Mouse (Mus musculus) gastrocnemius, postnatal 14 days (tissue): Measurements from ENCODE around the gene Ttc21a. TPM values are rescaled to one million over a fixed set of nuclear protein-coding genes. Genes with fewer than 3 reads are reported as not detected.

Source experiments
- DNase-seq: peaks from one replicate; pipeline ENCODE4 v3.0.0; 2021; ENCODE audit warnings: mixed read lengths
- intact Hi-C: fragments of 180-260 bp; cut with DNase I; formaldehyde crosslinking; loops from one replicate; pipeline ENCODE4 v1.15.1; 2025; ENCODE audit warnings: low total_unique reads
- total RNA-seq, 2 experiments: library from RNA; stranded (reverse); gene quantifications; 2 replicates each; pipeline ENCODE4 v1.2.3; 2021

The Ttc21a gene
- total RNA-seq, 2 experiments from 2014 or later = not detected

DNA sequence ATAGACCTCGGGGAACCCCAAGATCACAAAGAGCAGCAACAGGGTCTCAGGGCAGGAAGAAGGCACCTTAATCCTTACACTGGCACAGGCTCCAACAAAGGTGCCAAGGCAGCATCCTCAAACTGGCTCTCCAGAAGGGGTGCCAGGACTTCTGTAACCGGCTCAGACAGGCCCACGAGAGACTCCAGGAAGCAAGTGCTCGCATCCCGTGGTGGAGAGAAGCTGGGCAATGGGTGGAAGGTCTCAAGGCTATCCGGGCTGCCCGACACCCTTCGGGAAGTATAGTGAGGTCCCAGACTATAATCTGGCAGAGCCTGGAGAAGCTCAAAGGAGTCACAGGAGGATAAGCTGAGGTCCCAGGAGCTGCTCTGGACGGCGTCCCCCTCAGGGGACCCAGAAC, 34.8 kb downstream of the Ttc21a start:
- no peak for DNase-seq
- intact Hi-C loops = no loop called here

GRCm38 (mm10) chr9:119972582-119972981, 35.2 kb downstream of the Ttc21a start:
- DNase-seq = peak; percentile 50
- intact Hi-C loops = no loop called here

DNA sequence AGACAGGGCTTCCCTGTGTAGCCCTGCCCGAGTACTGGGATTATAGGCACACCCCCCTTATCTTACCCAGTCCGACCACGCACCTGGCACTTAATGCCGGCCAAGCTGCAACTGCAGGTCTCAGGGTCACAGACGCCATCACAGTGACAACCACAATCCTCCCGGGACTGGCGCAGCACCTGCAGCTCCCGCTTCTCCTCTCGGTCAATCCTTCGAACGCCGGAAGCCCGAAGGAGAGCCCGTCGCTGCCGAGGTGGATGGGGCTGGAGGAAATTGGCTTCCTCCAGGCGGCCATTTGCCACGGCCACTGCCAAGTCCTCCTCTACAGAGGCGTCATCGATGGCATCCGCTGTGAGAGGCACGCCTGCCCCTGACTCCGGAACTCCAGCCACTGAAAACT, 35.9 kb downstream of the Ttc21a start:
- DNase-seq = no peak
- intact Hi-C loops = no loop called here

DNA sequence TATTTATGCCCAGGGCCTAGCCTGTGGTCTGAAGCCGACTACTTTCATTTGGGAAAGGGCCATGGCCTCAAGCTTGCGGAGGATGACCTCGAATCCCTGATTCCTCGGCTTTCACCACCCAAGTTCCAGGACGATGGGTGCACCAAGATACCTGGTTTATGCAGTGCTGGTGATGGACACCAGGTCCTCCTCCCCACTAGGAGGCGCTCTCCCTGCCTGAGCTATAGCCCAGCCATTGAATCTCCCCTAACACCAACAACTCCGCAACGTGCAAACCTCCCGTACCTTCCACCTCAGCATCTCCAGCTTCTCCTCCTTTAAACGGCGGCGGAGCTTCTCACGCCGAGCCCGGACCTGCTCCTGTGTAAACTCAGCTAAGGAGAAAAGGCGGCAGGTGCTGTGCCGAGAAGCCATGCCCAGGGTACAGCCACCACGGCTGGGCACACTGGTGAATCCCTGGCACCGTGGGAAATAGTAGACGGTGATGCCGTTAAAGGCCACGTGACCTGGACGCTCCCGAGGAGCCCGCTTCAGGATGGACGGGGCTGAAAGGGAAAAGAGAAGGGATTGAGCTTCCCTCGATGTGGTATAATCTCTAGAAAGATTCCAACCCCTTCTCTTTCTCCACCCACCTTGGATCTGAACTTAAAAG, 36.6 kb downstream of the Ttc21a start:
- no peak for DNase-seq
- intact Hi-C loops = no loop called here

- intact Hi-C loops = no loop called here
- DNase-seq = no peak
Measured at GRCm38 (mm10) chr9:119974609-119975008, 37.2 kb downstream of the Ttc21a start.

GRCm38 (mm10) chr9:119975286-119975685, 37.9 kb downstream of the Ttc21a start:
- DNase-seq = no peak
- intact Hi-C loops = no loop called here

- DNase-seq = no peak
Measured at GRCm38 (mm10) chr9:119976704-119977556, 39.5 kb downstream of the Ttc21a start.

GRCm38 (mm10) chr9:119977557-119978060, 40.2 kb downstream of the Ttc21a start:
- intact Hi-C loops = no loop called here
- no peak for DNase-seq

More at GRCm38 (mm10) chr9:119976704-119977556, 39.5 kb downstream of the Ttc21a start:
- intact Hi-C loops = no loop called here

DNA sequence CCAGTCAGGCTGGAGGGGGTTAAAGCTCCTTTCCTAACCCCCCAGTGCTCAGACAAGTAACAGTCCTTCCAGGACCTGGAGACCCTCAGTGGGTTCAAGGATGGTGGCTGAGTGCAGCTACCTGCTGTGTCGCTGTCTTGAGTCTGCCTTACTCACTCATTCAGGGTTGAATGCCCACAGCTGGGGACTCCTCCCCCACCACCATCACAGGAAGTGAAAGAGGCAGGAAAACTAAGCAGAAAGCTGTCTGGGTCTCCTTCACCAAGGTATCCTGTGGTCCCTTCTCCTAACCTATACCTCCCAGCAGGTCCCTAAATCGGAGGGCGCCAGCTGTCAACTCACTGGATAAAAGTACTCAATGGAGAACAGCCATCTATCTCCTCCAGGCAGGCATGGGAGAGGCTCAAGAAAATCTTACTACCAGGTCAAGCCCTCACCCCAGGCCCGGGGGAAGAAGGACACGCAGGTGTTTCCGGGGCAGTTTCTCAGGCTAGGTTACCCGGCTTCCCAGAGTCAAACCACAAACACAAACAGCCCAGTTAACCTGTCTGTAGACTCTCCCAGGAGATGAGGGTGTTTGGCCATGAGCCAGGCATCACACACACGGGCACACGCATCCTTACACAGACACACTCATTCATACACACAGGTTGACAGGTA, 40.9 kb downstream of the Ttc21a start:
- intact Hi-C loops = no loop called here
- DNase-seq = no peak

- no peak for DNase-seq
Measured at GRCm38 (mm10) chr9:119978811-119979441, 41.5 kb downstream of the Ttc21a start.

DNA sequence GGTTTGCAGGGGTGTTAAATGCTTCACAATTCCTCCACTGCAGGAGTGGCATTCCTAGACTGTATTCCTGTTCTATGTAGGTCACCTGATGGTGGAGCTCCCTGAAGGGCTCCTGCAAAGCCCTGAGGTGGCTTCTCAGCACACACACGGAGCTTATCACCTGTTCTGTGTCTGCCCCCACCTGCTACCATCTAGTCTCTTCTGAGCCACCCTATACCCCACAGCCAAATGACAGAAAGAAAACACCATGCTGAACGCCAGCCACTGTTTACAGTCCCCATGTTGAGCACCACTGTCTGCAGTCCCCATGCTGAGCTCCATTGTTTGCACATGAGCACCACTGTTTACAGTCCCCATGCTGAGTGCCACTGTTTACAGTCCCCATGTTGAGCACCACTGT, 42.3 kb downstream of the Ttc21a start:
- no peak for DNase-seq
- intact Hi-C loops = no loop called here

More at GRCm38 (mm10) chr9:119978811-119979441, 41.5 kb downstream of the Ttc21a start:
- intact Hi-C loops = no loop called here

DNA sequence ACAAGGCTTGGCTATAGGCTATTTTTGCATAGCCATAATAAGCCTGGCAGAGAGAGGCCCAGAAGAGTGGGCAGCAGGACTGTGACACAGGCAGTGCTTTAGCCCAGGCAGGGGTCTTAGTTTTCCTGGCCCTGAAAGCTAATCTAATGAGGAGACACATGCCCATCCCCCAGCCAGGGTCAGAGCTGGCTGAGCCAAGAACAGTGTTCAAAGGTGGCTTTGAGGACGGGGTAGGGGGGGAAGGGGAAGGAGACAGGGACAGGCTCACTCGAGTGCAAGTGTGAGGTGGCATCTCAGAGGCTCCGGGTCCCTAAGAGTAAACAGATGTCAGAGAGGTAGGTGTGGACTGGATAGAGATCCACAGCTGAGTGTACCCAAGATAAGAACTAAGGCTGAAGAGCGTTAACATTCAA, 43.4 kb downstream of the Ttc21a start:
- intact Hi-C loops = no loop called here
- DNase-seq = no peak

DNA sequence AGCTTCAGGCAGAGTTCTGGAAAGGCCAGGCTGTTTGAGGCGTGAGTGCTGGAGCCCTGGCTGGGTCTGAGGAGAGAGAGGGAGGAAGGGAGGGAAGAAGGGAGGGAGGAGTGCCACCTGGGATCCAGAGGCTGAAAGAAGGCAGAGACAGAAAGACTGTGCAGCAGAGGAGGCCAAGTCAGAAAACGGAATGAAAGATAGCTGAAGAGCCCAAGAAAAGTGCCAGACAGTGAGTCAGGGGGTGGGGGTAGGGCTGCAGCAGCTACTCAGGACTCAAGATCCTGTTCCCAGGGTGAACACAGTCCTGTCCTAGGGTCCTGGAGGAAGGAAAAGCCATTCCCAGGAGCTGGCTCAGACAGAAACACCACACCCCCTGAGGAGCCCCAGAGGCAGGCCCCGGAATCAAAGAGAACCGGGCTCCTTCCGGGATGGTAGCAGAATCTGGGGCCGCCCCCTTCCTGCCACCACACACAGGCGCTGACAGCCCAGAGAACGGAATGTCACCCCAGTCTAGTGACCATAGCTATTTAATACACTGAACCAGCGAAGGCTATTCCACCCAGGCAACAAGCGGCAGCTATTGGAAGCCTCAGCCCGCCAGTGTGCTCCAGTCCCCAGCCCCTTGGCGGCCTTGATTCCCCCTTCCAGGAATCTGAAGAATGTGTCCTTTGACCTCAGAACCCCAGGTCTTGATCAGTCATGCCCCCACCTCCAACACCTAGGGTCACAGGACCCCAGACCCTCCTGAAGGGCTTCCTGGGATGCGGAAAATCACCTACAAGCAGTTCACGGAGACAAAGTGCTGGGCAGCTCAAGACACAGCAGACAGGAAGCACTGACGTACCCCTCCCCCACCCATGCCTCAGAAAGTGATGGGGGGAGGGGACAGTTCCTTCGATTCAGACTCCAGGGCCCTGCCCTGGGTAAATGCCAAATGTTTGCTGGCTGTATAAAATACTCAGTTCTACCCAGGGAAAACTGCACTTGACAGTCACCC, 44.1 kb downstream of the Ttc21a start:
- intact Hi-C loops = no loop called here
- peak; percentile 71 for DNase-seq

- intact Hi-C loops = no loop called here
- peak; percentile 42 for DNase-seq
Measured at GRCm38 (mm10) chr9:119982241-119982811, 44.9 kb downstream of the Ttc21a start.

DNA sequence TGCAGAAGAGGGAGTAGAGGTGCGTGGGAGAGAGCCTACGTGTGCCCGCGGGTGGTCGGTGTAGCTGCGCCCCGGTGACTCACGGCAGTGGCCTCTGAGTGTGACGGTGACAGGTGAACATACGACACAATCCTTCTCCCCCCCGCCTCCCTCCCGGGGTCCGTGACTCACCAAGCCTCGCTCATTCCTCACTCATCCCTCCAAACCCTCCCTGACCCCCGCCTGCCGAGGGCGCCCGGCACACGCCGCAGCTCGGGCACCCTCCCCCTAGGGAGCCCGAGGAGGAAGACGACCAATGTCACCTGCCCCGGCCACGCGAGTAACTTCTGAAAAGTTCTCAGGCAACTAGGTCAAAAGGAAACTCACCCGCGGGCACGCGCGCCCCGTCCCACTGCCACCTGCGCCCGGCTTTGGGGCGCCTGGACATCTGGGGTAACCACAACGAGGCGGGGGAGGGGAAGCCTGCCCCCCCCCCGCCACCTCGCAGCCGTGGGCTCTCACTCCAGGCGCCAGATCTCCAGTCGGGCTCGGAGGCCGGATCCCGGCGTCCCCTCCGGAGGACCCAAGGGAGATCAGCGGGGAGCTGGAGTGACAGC, 45.6 kb downstream of the Ttc21a start:
- peak; percentile 40 for DNase-seq
- intact Hi-C loops = no loop called here

DNA sequence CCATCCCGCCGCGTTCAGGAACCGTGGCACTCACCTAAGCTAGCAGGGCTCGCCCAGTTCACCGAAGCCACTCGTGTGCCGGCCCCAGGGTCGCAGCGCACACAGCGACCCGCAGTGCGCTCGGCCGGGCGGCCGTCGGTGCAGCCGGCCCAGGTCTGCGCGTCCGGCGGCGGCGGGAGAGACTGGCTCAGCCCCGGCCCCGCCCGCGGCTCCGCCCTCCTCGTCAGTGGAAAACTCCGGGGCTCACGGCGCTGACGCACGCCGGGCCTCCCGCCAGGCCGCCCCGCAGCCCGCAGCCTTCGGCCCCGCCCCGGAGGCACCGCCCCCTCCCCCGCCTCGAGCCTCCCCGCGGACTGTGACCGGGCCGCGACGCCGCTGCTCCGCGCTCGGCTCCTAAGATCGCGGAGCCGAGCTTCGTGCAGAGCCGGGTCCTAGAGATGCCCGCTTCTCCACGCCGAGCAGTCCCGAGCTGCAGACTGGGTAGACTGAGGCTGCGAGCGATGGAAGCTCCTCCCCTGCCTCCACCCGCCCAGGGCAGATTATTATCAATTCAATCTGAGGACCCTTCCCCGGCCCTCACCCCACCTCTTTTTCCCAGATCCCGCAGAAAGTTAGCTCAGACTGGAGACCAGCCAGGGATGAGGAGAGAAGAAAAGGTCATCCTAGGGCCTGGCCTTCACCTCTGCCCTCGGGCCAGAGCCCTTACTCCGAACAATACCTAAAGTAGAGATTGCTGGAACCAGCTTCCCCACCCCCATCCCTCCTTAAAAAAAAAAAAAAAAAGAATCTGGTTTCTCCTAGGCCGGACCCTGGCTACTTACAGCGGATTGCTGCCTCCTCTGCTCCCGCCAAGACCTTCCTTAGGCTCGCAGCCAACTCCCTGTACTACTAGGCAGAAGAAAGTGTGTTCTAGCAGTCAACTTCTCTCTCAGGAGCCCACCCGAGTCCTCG, 46.5 kb downstream of the Ttc21a start:
- peak; percentile 91 for DNase-seq
- intact Hi-C loops = no loop called here

DNA sequence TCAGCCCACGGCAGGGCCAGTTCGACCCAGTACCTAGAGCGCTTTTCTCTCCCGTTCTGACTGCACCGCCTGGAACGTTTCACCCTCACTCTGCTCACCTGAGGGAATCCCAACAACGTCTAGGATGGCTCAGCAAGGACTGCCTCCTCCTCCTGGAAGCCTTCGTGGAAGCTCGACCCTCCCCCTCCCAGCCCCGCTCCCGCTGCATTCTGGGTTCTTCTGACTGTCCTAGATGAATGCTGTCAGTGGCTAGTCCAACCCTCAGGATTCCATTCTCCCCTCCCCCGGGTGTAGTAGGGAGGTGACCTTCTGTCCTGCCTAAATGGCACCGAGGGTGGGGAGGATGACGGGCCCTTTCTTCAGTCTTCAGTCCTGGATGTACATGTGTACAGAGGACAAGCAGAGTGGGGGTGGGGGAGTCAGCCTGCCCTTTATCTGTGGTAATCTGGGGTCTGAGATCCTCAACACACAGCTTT, 47.2 kb downstream of the Ttc21a start, which contains the start of gene Csrnp1:
Gene Csrnp1, minus strand, starts transcription at position 123 of the 476 bp plus-strand sequence.
- intact Hi-C loops = no loop called here
- DNase-seq = no peak
